Mouse (Mus musculus): ENCODE data around the gene Zfp451.
"Not testable (repeated sequence)": the region's sequence is repeated elsewhere in the genome, so short reads cannot be mapped to it uniquely, and the experiment has no call there.

Zfp451 gene

GRCm38 (mm10) chr1:33757491-33758041 is 56.8 kb downstream of the Zfp451 start, which contains the start of gene Bag2:
TSS of gene Bag2 (minus strand) at chr1:33757795.
- DNase-seq (ENCODE audit: extremely low read depth, low read depth, low spot score): no peak

GRCm38 (mm10) chr1:33757033-33757413 is 57.4 kb downstream of the Zfp451 start:
- no peak for DNase-seq (ENCODE audit: extremely low read depth, low read depth, low spot score)

- no peak for DNase-seq (ENCODE audit: extremely low read depth, low read depth, low spot score)
Observed at GRCm38 (mm10) chr1:33756258-33757032, 58.0 kb downstream of the Zfp451 start.

- no peak for DNase-seq (ENCODE audit: extremely low read depth, low read depth, low spot score)
Observed at GRCm38 (mm10) chr1:33755799-33756198, 58.6 kb downstream of the Zfp451 start.

- DNase-seq (ENCODE audit: extremely low read depth, low read depth, low spot score): no peak
Observed at GRCm38 (mm10) chr1:33754965-33755735, 59.2 kb downstream of the Zfp451 start.

GRCm38 (mm10) chr1:33754089-33754488 is 60.3 kb downstream of the Zfp451 start:
- no peak for DNase-seq (ENCODE audit: extremely low read depth, low read depth, low spot score)

- no peak for DNase-seq (ENCODE audit: extremely low read depth, low read depth, low spot score)
Observed at GRCm38 (mm10) chr1:33751283-33751682, 63.1 kb downstream of the Zfp451 start.

GRCm38 (mm10) chr1:33749709-33750108 is 64.7 kb downstream of the Zfp451 start:
- not testable (repeated sequence) for DNase-seq (ENCODE audit: extremely low read depth, low read depth, low spot score)

- no peak for DNase-seq (ENCODE audit: extremely low read depth, low read depth, low spot score)
Observed at GRCm38 (mm10) chr1:33749109-33749508, 65.3 kb downstream of the Zfp451 start.

GRCm38 (mm10) chr1:33745901-33746300 is 68.5 kb downstream of the Zfp451 start:
- DNase-seq (ENCODE audit: extremely low read depth, low read depth, low spot score): no peak

GRCm38 (mm10) chr1:33744815-33745214 is 69.6 kb downstream of the Zfp451 start:
- DNase-seq (ENCODE audit: extremely low read depth, low read depth, low spot score): not testable (repeated sequence)

- DNase-seq (ENCODE audit: extremely low read depth, low read depth, low spot score): no peak
Observed at GRCm38 (mm10) chr1:33742903-33743302, 71.5 kb downstream of the Zfp451 start.

- DNase-seq (ENCODE audit: extremely low read depth, low read depth, low spot score): no peak
Observed at GRCm38 (mm10) chr1:33739302-33739701, 75.1 kb downstream of the Zfp451 start.

- no peak for DNase-seq (ENCODE audit: extremely low read depth, low read depth, low spot score)
Observed at GRCm38 (mm10) chr1:33738681-33739278, 75.6 kb downstream of the Zfp451 start.

- no peak for DNase-seq (ENCODE audit: extremely low read depth, low read depth, low spot score)
Observed at GRCm38 (mm10) chr1:33738281-33738680, 76.1 kb downstream of the Zfp451 start.

- no peak for DNase-seq (ENCODE audit: extremely low read depth, low read depth, low spot score)
Observed at GRCm38 (mm10) chr1:33734001-33734685, 80.3 kb downstream of the Zfp451 start.

- DNase-seq (ENCODE audit: extremely low read depth, low read depth, low spot score): no peak
Observed at GRCm38 (mm10) chr1:33733044-33733443, 81.4 kb downstream of the Zfp451 start.

- no peak for DNase-seq (ENCODE audit: extremely low read depth, low read depth, low spot score)
Observed at GRCm38 (mm10) chr1:33725086-33725485, 89.3 kb downstream of the Zfp451 start.

GRCm38 (mm10) chr1:33724516-33724915 is 89.9 kb downstream of the Zfp451 start:
- DNase-seq (ENCODE audit: extremely low read depth, low read depth, low spot score): no peak

GRCm38 (mm10) chr1:33721020-33721419 is 93.4 kb downstream of the Zfp451 start:
- no peak for DNase-seq (ENCODE audit: extremely low read depth, low read depth, low spot score)

- DNase-seq (ENCODE audit: extremely low read depth, low read depth, low spot score): no peak
Observed at GRCm38 (mm10) chr1:33720231-33720630, 94.2 kb downstream of the Zfp451 start.
